Mouse (Mus musculus): ENCODE data around the gene Hyal1. TPM values are rescaled to one million over a fixed set of nuclear protein-coding genes. Genes with fewer than 3 reads are reported as not detected.

Gene Hyal1
- total RNA-seq (2014; fragmentation: Nextera tagmentation), result 1.1 and 5.9 TPM in 2 replicates
- total RNA-seq (2017), result 1.1 and 4.3 TPM in 2 replicates

- ATAC-seq (replicated peaks; ENCODE audit: low FRiP score, low TSS enrichment, poor library complexity, severe bottlenecking), result peak; percentile 77
These were observed at the start of gene Hyal1 for GRCm38 (mm10) chr9:107576357-107577107. Gene Hyal1, plus strand, starts transcription at chr9:107576927.

- peak; percentile 92 for ATAC-seq (replicated peaks; ENCODE audit: low FRiP score, low TSS enrichment, poor library complexity, severe bottlenecking)
These were observed 42.8 kb upstream of the Hyal1 start, which contains the start of gene Tmem115 for GRCm38 (mm10) chr9:107533791-107534407. Gene Tmem115, plus strand, starts transcription at chr9:107533945.

GRCm38 (mm10) chr9:107534408-107535202, 42.1 kb upstream of the Hyal1 start:
- peak; percentile 55 for ATAC-seq (replicated peaks; ENCODE audit: low FRiP score, low TSS enrichment, poor library complexity, severe bottlenecking)

GRCm38 (mm10) chr9:107538231-107538630, 38.5 kb upstream of the Hyal1 start:
- ATAC-seq (replicated peaks; ENCODE audit: low FRiP score, low TSS enrichment, poor library complexity, severe bottlenecking), result no peak

- ATAC-seq (replicated peaks; ENCODE audit: low FRiP score, low TSS enrichment, poor library complexity, severe bottlenecking), result no peak
These were observed 38.0 kb upstream of the Hyal1 start for GRCm38 (mm10) chr9:107538711-107539110.

GRCm38 (mm10) chr9:107539940-107540339, 36.8 kb upstream of the Hyal1 start:
- no peak for ATAC-seq (replicated peaks; ENCODE audit: low FRiP score, low TSS enrichment, poor library complexity, severe bottlenecking)

- ATAC-seq (replicated peaks; ENCODE audit: low FRiP score, low TSS enrichment, poor library complexity, severe bottlenecking), result no peak
These were observed 36.3 kb upstream of the Hyal1 start for GRCm38 (mm10) chr9:107540420-107540819.

- no peak for ATAC-seq (replicated peaks; ENCODE audit: low FRiP score, low TSS enrichment, poor library complexity, severe bottlenecking)
These were observed 35.7 kb upstream of the Hyal1 start for GRCm38 (mm10) chr9:107541005-107541404.

- ATAC-seq (replicated peaks; ENCODE audit: low FRiP score, low TSS enrichment, poor library complexity, severe bottlenecking), result peak; percentile 77
These were observed 35.0 kb upstream of the Hyal1 start, which contains the start of the genes Cyb561d2 and Nprl2 for GRCm38 (mm10) chr9:107541474-107542351. Gene Cyb561d2, minus strand, starts transcription at chr9:107542193. Gene Nprl2, plus strand, starts transcription at chr9:107542226.

- peak; percentile 6; the same call in 1 of the 2 replicates for ATAC-seq (replicated peaks; ENCODE audit: low FRiP score, low TSS enrichment, poor library complexity, severe bottlenecking)
These were observed 34.4 kb upstream of the Hyal1 start for GRCm38 (mm10) chr9:107542352-107542686.

- no peak for ATAC-seq (replicated peaks; ENCODE audit: low FRiP score, low TSS enrichment, poor library complexity, severe bottlenecking)
These were observed 34.0 kb upstream of the Hyal1 start for GRCm38 (mm10) chr9:107542721-107543120.

GRCm38 (mm10) chr9:107543299-107543698, 33.4 kb upstream of the Hyal1 start:
- no peak for ATAC-seq (replicated peaks; ENCODE audit: low FRiP score, low TSS enrichment, poor library complexity, severe bottlenecking)

- no peak for ATAC-seq (replicated peaks; ENCODE audit: low FRiP score, low TSS enrichment, poor library complexity, severe bottlenecking)
These were observed 32.5 kb upstream of the Hyal1 start for GRCm38 (mm10) chr9:107544196-107544700.

- ATAC-seq (replicated peaks; ENCODE audit: low FRiP score, low TSS enrichment, poor library complexity, severe bottlenecking), result no peak
These were observed 32.0 kb upstream of the Hyal1 start for GRCm38 (mm10) chr9:107544729-107545128.

GRCm38 (mm10) chr9:107545199-107545598, 31.5 kb upstream of the Hyal1 start:
- ATAC-seq (replicated peaks; ENCODE audit: low FRiP score, low TSS enrichment, poor library complexity, severe bottlenecking), result no peak

- ATAC-seq (replicated peaks; ENCODE audit: low FRiP score, low TSS enrichment, poor library complexity, severe bottlenecking), result no peak
These were observed 31.1 kb upstream of the Hyal1 start for GRCm38 (mm10) chr9:107545602-107546001.

GRCm38 (mm10) chr9:107547026-107547425, 29.7 kb upstream of the Hyal1 start, which contains the start of gene Zmynd10:
Gene Zmynd10, plus strand, starts transcription at chr9:107547298.
- ATAC-seq (replicated peaks; ENCODE audit: low FRiP score, low TSS enrichment, poor library complexity, severe bottlenecking), result peak; percentile 65

- no peak for ATAC-seq (replicated peaks; ENCODE audit: low FRiP score, low TSS enrichment, poor library complexity, severe bottlenecking)
These were observed 28.8 kb upstream of the Hyal1 start for GRCm38 (mm10) chr9:107547957-107548356.

- no peak for ATAC-seq (replicated peaks; ENCODE audit: low FRiP score, low TSS enrichment, poor library complexity, severe bottlenecking)
These were observed 27.9 kb upstream of the Hyal1 start for GRCm38 (mm10) chr9:107548820-107549219.
